Mouse (Mus musculus) midbrain, embryonic 10.5 days (tissue): ENCODE data around the gene Cd5. TPM values are rescaled to one million over a fixed set of nuclear protein-coding genes. Genes with fewer than 3 reads are reported as not detected.

Experiments used
- polyA plus RNA-seq: library from polyadenylated mRNA; unstranded; fragments of >200 nt; fragmentation: Nextera tagmentation; extraction: Ambion mirVana; gene quantifications from 2 replicates; pipeline ENCODE4 v1.2.1, GENCODE M21; 2016

Cd5 gene
- polyA plus RNA-seq, 1 experiment from 2014 or later = not detected

Other genes starting within 250 kb of the Cd5 start
- 57.9 and 63.2 TPM in 2 replicates for gene Cpsf7, start 213.7 kb downstream of the Cd5 start, polyA plus RNA-seq
- 62.1 and 66.9 TPM in 2 replicates for gene Sdhaf2, start 212.9 kb downstream of the Cd5 start, polyA plus RNA-seq
- 66.9 and 67.6 TPM in 2 replicates for gene Tmem216, start 182.8 kb downstream of the Cd5 start, polyA plus RNA-seq
- gene Cyb561a3, start 161.8 kb downstream of the Cd5 start, polyA plus RNA-seq = 15.2 and 15.3 TPM in 2 replicates
- 67.4 and 68.5 TPM in 2 replicates for gene Tmem138, start 161.6 kb downstream of the Cd5 start, polyA plus RNA-seq
- gene Ddb1, start 133.7 kb downstream of the Cd5 start, polyA plus RNA-seq = 463 and 501 TPM in 2 replicates
- gene Tkfc, start 133.3 kb downstream of the Cd5 start, polyA plus RNA-seq = 24.0 and 25.7 TPM in 2 replicates
- 0.65 and 0.95 TPM in 2 replicates for gene Vwce, start 104.8 kb downstream of the Cd5 start, polyA plus RNA-seq
- gene Pga5, start 60.9 kb downstream of the Cd5 start, polyA plus RNA-seq = not detected in 2 replicates
- gene Vps37c, start 50.3 kb downstream of the Cd5 start, polyA plus RNA-seq = 33.8 and 36.0 TPM in 2 replicates
- not detected in 2 replicates for gene Cd6, start 91.1 kb upstream of the Cd5 start, polyA plus RNA-seq
- 0.20 TPM in 2 replicates for gene Slc15a3, start 100.7 kb upstream of the Cd5 start, polyA plus RNA-seq
- 111 and 122 TPM in 2 replicates for gene Tmem132a, start 130.9 kb upstream of the Cd5 start, polyA plus RNA-seq
- 50.1 and 53.0 TPM in 2 replicates for gene Tmem109, start 143.0 kb upstream of the Cd5 start, polyA plus RNA-seq
- gene Prpf19, start 156.2 kb upstream of the Cd5 start, polyA plus RNA-seq = 35.8 and 37.2 TPM in 2 replicates
- gene Zp1, start 181.6 kb upstream of the Cd5 start, polyA plus RNA-seq = not detected in 2 replicates
- gene Ptgdr2, start 198.2 kb upstream of the Cd5 start, polyA plus RNA-seq = 0.04 and 0.09 TPM in 2 replicates
- gene Ccdc86, start 210.3 kb upstream of the Cd5 start, polyA plus RNA-seq = 31.1 and 39.2 TPM in 2 replicates
- not detected in 2 replicates for gene Ms4a10, start 235.7 kb upstream of the Cd5 start, polyA plus RNA-seq